Mouse (Mus musculus) left cerebral cortex, postnatal 36 days (tissue): Measurements from ENCODE around the gene Fam205a1. TPM values are rescaled to one million over a fixed set of nuclear protein-coding genes. Genes with fewer than 3 reads are reported as not detected.
"Not testable (repeated sequence)": the region's sequence is repeated elsewhere in the genome, so short reads cannot be mapped to it uniquely, and the experiment has no call there.

Experiments used
- DNase-seq, 2 experiments: peaks; one replicate each; pipeline ENCODE4 v3.0.0; 2021 to 2022; ENCODE audit warnings: low spot score in 2 of 2, mixed read lengths in 1 of 2
- intact Hi-C: fragments of 180-260 bp; cut with DNase I; formaldehyde crosslinking; loops from one replicate; pipeline ENCODE4 v1.15.1; 2025
- total RNA-seq, 2 experiments: library from RNA; stranded (reverse); gene quantifications; 2 replicates each; pipeline ENCODE4 v1.2.3; 2021

Fam205a1 gene
- under 1 TPM; 0.20 to 0.22 TPM for total RNA-seq

DNA sequence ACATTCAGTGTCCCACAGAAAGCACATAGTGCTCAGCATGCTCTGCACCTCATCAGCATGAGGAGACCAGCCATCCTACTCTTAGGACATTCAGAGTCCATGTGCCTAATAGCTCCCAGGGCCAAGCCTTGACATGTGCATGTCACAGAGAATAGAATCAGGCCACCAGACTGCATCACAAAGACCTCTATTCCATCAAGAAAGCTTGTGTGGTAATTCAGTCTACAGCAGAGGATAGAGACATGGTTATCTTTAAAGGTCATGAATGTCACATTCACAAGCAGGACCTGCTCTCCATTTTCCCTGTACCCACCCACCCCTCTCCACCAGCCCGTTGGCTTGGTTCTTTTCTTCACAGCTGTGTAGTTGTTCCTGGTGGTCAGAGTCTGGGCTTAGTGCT, at the start of gene Fam205a1:
TSS of gene Fam205a1 (minus strand) at position 101 of the 400 bp plus-strand sequence.
- intact Hi-C loops, result not testable (repeated sequence)

DNA sequence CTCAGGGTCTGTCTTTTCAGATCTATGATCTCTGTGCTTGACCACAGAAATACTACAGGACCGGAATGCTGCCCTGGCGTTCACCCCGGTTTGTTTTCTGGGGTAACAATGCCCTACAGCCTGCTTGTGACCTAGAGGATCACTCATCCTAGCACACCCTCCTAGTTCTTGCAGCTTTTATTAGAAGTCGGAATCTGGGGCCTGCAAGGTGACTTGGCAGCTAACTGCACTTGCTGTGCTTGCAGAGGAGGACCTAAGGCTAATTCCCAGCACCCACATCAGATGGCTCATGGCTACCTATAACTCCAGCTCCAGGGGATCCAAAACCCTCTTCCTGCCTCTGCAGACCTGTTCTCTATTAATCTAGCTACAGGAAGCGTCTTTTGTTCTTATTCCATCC, 49.0 kb upstream of the Fam205a1 start:
- DNase-seq, result no peak
- intact Hi-C loops, result no loop called here

More for the DNA sequence above, at the start of gene Fam205a1:
- not testable (repeated sequence) for DNase-seq

DNA sequence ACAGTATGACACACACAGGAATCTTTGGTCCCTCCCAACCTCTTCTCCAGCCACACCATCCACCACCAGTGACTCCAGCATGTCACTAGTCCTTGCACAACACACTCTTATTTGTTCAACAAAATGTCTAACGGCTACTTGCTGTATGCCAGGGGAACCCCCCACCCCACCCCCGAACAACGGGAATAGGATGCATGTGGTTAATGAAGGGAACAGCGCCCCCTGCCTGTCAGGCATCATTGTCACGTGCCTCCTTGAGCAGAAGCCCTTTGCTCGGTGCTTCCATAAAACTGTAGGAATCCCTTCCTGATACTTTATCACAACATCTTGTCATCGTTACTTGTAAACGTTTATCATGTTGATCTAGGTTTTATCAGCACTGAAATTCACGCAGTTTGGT, 48.5 kb upstream of the Fam205a1 start:
- DNase-seq, result peak in 1 of 2 experiments; percentile 3

DNA sequence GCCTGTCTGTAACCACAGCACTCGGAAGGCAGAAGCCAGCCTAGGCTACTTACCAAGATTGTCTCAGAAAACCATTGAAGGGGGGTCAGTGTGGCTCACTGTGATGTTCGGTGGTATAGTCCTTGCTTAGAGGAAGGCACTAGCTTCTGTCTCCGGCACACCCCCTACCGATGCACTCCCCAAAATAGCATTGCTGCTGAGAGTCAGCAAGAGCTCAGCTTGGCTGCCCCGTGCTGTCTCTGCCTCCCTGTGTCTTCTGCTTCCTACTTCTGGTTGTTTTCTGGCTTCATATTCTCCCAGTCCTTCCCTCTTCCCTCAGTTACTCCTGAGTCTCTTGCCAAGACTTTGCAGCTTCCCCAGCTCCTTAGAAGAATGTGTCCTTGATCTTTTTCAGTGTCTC, 47.2 kb upstream of the Fam205a1 start:
- intact Hi-C loops, result no loop called here
- peak; percentile 64 to 67 for DNase-seq

More for the DNA sequence above, 48.5 kb upstream of the Fam205a1 start:
- intact Hi-C loops, result no loop called here

DNA sequence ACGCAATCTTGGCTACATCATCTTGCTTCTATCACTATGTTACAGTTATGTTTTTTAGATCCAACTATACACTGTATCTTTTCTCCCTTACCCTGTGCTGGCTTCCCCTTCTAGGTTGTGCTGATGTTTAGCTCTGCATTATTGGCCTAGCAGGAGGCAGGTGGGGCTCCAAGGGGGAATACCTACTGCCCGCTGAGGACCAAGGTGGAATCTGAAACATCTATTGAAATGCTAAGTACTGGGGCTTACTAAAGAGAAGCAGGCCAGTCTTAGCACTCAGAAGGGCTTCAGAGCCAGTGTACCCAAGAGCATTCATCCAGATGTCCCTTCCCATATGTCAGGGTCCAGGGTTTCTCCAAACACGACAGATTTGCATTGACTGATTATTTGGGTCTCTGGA, 45.2 kb upstream of the Fam205a1 start:
- intact Hi-C loops, result no loop called here
- no peak for DNase-seq

DNA sequence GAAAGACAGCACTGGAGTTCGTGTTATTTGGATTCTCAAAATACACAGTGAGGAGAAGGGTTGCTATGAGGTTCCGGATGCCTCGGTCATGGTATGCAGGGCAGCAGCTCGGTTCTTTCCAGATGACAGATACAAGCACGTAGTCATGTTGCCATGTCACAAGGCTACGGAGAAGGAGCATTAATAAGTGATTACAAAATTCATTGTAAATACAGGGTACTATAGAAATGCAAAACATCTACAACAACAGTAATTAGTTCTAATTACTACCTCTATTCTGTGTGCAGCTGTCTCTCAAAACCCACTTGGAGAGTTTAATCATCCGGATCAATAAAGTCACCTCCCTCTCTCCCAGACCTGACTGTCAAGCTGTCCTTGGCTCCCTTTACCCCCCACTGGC, 41.4 kb upstream of the Fam205a1 start:
- DNase-seq, result no peak
- intact Hi-C loops, result no loop called here

DNA sequence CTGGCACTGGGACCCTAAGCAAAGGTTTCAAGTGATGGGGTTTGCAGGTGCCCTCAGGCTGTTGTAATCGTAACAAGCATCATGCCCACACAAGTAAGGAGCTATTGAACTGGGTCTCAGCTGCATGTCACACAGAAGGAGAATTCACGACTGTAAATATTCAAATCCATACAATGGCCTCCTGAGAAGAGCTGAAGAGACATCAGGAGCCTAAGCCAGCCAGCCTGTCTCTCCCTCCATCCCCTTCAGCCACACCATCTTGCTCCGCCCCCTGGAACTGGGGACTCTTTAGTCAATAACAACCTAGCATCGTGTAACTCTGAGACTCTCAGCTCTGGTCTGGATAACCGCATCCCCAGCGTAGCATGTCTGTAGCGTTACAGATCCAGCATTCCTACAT, 37.5 kb upstream of the Fam205a1 start:
- intact Hi-C loops, result no loop called here
- no peak for DNase-seq

DNA sequence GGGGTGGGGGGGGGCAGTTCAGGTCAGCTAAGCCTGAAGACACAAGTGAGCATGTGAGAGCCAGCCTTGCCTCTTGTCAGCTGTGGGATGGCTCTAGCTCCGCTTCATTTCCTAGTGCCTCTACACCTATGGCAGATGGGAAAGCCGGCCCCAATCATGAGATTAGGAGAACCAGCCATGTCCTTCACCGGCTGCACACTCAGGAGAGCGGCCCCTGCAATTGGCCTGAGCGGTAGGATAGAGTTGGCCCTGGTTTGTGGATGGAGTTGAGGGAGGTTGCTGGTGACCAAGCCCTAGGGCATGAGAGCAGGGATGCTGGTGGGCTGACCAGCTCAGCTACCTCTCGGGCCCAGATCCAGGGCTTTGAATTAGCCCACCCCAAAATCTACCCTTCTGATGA, 35.1 kb upstream of the Fam205a1 start:
- intact Hi-C loops, result loop anchor here (5.0 kb wide), 1 partner anchor 33 kb away; no protein-coding TSS in a partner anchor
- DNase-seq, result no peak

DNA sequence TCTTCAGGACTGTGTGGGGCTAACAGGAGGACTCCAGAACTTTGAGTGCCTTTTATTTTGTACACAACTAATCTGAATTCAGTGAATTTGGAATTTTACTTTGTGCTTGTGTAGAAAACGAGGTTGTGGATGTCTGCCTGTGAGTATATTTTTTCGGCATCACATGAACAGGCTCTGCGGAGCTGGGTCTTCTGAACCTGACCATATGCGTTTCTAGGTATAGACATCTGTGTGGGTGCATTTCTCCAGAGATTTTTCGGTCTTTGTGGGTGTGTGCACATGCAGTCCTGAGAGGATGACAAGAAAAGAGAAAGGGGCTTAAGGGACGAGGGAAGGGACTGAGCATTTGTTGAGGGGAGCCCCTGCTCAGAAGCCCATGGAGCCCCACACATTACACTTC, 33.2 kb upstream of the Fam205a1 start:
- DNase-seq, result peak; percentile 52 to 60
- intact Hi-C loops, result loop anchor here (2.0 to 5.0 kb wide), 2 partner anchors 35 to 60 kb away; no protein-coding TSS in a partner anchor

DNA sequence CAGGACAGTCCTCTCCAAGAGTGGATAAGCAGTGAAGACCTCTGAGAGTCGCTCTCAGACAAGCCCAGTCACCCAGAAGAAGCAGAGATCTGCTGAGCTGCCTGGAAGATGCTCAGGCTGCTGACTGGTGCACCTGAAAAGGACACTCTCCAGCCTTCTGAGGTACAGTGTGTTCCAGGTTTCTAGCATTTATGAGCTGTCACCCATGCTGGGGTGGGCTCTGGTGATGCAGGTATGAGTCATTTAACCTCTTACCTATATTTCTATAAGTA, 26.9 kb upstream of the Fam205a1 start:
- DNase-seq, result no peak
- intact Hi-C loops, result no loop called here

DNA sequence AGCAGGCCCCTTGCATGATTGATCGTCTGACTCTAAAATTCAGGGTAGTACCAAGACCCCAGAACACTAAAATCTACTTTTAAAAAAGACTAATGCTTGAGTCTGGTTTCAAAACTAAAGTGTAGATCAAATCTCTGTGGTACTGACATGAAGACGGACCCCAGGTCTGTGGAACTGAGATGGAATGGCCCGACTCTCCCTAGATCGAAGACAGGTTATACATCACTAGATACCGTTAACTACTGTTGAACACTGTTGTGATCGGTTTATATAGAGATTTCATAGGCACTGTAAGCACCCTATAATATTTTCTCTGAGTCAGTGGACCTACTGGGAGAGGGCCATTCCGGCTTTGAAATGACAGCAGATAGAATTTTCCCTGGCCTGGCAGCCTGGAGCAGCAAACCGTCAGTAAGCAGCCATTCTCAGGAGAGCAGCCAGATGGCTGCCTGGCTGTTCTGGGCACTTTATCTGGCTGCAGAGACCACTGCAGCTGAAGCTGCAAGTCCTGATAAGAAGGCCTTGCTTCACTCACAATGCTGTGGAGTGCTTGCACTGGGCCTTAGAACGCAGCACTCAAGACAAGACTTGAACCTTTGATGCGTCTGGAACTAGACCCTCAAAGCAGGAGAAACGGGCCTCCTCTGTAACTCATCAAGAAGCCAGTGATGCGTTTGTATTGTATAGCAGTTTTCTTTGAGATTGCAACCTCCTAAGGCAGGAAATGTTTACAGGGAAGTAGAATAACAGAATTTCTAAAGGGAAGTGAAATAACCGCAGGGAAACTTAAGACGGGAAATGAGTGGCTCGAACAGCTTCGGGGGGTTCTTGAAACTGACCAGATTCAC, 26.4 kb upstream of the Fam205a1 start:
- no peak for DNase-seq
- intact Hi-C loops, result loop anchor here (5.0 kb wide), 1 partner anchor 37 kb away; the partner anchor contains the start of gene Phf24

DNA sequence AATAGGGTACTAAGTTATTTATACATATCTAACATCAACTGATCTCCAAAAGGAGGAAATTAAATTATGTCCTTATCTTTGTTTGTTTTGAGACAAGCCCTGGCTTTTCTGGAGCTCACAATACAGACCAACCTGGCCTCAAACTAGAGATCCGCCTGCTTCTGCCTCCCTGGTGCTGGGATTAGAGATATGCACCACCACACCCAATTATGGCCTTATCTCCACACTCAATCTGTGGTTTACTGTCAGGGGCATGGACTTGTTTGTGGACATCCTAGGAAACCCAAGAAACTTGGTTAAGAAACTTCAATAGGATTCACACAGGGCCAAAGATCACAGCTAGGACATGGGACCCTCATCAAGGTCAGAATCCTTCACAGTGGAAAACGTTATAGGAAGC, 24.0 kb upstream of the Fam205a1 start:
- intact Hi-C loops, result loop anchor here (1.0 to 5.0 kb wide), 2 partner anchors 40 to 88 kb away; partner anchors contain the start of gene Phf24
- DNase-seq, result no peak

DNA sequence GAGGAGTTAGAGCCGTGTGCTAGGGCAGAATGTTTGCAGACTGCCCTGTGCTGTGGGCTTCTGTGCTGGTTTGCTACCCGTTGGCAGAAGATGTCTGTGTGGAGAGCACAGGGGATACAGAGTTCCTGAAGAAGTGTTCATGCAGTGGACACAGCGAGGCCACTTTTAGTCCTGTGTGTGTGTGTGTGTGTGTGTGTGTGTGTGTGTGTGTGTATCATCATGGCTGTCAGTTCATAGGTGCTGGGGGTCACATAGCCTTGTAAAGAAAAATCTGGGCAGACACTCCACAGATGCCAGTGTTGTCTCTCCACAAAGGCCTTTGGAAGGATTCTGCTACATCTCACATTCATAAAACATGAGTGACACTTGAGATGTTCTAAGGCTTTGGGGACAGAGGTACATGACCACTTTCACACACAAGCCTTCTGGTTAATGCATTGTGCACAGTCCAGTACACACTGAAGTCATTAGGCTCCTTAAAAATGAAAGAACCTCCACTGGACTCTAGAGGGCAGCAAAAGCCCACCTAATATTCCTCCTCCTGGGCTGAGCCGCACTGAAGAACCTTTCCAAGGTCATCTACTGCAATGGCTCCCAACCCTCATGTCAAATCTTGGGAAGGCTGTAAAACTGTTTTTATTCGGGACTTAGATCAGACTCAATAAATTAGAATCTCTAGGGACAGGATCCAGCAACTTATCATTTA, 23.1 kb upstream of the Fam205a1 start:
- intact Hi-C loops, result loop anchor here (1.0 to 5.0 kb wide), 2 partner anchors 41 to 89 kb away; partner anchors contain the start of gene Phf24

DNA sequence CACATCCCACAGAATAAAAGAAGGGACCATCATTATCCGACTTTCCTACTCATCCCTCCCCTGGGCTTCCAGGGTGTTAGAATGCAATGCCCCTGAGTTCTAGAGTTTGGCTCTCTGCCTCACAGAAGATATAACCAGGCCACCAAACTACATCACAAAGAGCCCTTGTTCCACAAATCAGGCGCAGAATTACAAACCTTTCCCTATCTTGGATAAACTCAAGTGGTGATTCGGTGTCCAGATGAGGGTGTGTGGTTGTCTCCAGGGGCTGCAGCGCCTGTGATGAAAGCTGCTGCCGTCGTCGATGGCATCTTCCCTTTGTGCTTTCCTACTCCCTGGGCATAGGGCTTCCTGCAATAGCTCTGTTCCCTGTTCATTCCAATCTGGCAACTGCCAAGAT, 20.4 kb upstream of the Fam205a1 start, which contains the start of gene Fam205c:
TSS of gene Fam205c (minus strand) at position 101 of the 400 bp plus-strand sequence.
- intact Hi-C loops, result no loop called here
- no peak for DNase-seq

More for the DNA sequence above, 23.1 kb upstream of the Fam205a1 start:
- DNase-seq, result peak; percentile 32 to 44

DNA sequence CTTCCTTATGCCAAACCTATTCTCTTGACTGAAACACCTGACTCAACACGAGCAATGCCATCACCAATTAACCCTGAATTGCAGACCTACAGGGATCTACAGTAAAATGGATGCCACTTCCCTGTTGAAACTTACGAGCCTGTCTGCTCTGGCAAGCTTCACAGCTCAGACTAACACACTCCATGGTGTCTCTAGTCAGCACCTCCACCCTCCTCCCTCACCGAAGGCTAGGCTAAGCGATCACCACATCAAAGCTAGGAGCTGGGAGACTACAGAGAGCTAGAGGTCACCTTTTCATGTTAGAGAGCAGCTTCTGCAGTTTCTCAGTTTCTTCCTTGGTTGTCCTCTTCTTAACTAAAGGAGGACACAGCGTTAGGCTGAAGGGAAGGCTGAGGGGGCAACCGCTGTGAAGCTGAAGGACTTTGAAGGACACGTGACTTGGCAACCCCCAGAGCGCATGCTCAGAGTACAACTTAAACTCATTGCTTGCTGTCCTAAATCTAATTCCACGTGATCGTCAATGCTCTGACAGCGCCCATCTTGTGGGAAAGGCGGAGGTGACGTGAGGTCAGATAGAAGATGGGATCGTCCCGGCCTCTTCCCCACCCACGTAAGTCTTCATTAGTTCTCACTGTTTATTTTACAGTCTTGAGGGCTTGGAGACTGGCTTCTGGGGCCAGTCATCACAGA, 19.2 kb upstream of the Fam205a1 start:
- intact Hi-C loops, result no loop called here

DNA sequence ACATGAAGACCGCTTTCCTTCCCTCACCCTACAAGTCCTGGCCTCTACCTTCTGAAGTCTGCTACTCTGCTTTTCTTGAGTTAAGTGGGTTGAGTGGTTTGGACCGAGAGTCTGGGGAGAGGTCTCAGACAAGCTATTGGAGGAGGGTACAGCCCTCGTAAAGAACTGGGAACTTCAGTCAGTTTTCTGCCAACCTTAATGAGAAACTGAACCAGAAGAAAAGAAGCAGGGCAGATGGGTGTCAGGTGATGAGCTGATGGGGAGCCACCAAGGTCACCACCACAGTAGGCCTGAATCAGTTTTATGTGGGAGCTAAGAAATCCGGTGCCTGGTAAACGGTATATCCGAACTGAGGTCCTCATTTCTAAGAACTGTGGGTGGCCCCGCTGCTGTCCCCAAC, 18.5 kb upstream of the Fam205a1 start:
- intact Hi-C loops, result no loop called here
- no peak for DNase-seq

More for the DNA sequence above, 19.2 kb upstream of the Fam205a1 start:
- DNase-seq, result no peak

DNA sequence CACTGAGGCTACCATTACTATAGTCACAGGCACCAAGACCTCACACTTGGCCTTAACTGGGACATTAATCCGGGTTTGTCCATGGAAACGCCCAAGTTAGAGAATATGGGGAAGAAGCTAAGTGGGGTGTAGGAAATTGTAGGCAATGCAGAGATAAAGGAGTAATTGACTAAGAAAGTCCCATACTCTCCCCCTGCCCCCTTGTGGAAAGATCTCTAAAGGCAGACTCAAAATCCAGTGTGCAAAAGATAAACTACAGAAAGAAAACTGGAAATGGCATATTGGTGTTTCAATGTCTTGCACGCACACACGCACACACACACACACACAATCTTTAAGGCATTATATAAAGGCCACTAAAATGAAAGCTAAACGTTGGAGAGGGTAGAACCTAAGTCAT, 17.1 kb upstream of the Fam205a1 start:
- intact Hi-C loops, result no loop called here
- DNase-seq, result no peak

DNA sequence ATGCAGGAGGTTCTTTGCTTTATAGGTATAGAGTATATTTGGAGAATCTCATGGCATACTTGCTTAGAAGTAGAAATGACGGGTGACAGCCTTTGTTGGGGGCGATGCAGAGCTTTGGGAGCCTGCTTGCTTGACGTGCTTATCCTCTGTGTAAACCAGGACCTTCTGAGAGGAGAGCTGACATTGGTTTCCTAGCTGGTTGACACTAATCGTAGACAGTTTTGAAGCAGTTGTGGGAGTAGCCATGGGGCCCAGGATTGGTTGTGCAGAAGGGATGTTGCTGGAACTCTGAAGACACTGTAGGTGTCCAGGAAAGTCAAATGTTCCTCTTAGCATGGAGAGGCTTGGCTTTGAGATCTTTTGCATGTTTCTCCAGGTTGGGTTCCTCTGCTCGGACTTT, 14.5 kb upstream of the Fam205a1 start:
- intact Hi-C loops, result no loop called here
- no peak for DNase-seq

DNA sequence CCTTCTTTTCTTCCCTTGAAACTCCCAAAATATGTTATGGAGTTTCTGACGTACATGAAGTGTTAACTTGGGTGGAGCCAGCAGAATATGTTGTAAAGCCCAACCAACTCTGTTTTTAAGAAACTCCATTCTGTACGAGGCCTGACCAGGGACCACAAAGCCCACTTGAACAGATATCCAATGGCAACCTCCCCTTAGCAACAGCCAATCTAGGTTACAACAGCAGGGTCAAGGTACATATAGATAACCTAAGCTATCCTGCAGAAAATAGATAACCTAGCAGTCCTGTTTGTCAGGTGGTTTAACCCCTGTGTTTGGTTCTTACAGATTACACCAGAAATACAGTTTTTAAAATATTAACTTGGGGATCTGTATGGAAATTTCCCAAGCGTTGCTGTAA, 13.7 kb upstream of the Fam205a1 start:
- DNase-seq, result no peak
- intact Hi-C loops, result no loop called here

DNA sequence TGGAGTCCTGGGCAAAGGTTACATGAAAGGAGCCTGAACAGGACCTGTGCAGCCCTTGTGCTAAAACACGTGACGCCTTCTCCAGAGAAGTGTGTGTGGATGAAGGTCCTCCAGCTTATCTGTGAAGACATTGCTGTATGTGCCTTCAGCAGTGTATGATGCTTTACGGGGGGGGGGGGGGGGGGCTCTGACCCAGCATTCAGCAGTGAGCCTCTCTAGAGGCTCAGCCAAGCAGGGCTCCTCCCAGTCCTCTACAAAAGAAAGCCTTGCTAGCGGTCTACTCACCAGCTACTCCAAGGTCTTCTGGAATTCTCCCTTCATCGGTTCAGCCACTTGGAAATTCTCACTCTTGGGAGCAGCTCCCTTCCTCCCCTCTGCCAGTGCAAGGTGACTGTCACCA, 9.8 kb upstream of the Fam205a1 start:
- intact Hi-C loops, DNase-seq: not testable (repeated sequence)
